Mouse (Mus musculus) gastrocnemius, adult 2 months (tissue): Measurements from ENCODE around the gene Eif4a1. TPM values are rescaled to one million over a fixed set of nuclear protein-coding genes. Genes with fewer than 3 reads are reported as not detected.
"Not testable (repeated sequence)": the region's sequence is repeated elsewhere in the genome, so short reads cannot be mapped to it uniquely, and the experiment has no call there.

Experiments used
- DNase-seq: peaks from one replicate; pipeline ENCODE4 v3.0.0; 2022
- H3K27ac ChIP-seq: fragments of 200-600 bp; 2 replicates; pipeline ENCODE4 v1.8.1; 2022; ENCODE audit warnings: mild to moderate bottlenecking
- H3K4me3 ChIP-seq: fragments of 200-600 bp; 2 replicates; pipeline ENCODE4 v1.8.1; 2022; ENCODE audit warnings: mild to moderate bottlenecking, moderate library complexity
- CTCF ChIP-seq: fragments of 200-600 bp; IDR thresholded peaks from 2 replicates; pipeline ENCODE4 v1.8.1; 2022; ENCODE audit warnings: antibody characterized with exemption, mild to moderate bottlenecking, moderate library complexity
- intact Hi-C: fragments of 180-260 bp; cut with DNase I; formaldehyde crosslinking; loops from one replicate; pipeline ENCODE4 v1.15.1; 2025
- total RNA-seq, 2 experiments: library from RNA; stranded (reverse); gene quantifications; 2 replicates each; pipeline ENCODE4 v1.2.3; 2021

Gene Eif4a1
- total RNA-seq, 2 experiments from 2014 or later, result 98.0 to 98.5 TPM

DNA sequence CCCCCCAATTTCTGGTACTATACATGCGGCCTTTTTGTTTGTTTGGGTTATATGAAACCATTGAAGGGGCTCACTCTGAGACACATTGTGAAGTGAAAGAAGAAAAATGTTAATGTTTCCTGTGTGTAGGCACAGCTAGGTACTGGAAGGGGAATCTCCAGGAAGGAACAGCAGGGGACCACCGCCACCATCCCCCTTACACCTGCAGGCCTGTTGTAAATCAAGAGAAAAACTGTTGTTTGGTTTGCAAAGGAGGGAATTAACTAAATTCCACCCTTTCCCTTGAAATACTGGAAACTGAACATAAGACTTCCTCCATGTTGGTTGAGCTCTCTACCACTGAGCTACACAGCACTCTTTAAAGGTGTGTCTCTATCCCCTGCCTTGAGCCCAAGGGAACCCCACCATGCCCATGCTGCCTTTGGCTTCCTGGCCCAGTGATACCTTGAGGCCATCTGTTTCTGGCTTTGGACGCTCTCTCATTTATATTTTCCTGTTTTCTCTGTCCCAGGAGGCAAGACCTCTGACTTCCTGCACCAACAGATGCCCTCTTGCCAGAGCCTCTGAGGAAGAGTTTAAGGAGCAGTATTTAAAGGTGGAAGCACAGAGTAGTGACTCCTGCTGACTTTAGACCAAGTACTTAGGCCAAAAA lies 36.5 kb upstream of the Eif4a1 start:
- TF ChIP-seq CTCF, result no peak
- H3K27ac ChIP-seq, result no peak overlapping the region
- no peak overlapping the region for H3K4me3 ChIP-seq
- no peak for DNase-seq
- intact Hi-C loops, result no loop called here

GRCm38 (mm10) chr11:69707873-69708381 lies 35.7 kb upstream of the Eif4a1 start:
- TF ChIP-seq CTCF, result no peak
- intact Hi-C loops, result loop anchor here (2.0 kb wide), 1 partner anchor 23 kb away; the partner anchor contains the start of gene Tnfsf13
- no peak overlapping the region for H3K27ac ChIP-seq

GRCm38 (mm10) chr11:69707480-69707847 lies 35.2 kb upstream of the Eif4a1 start:
- H3K4me3 ChIP-seq, result no peak overlapping the region
- TF ChIP-seq CTCF, result no peak
- peak overlapping the region; percentile 83 for H3K27ac ChIP-seq
- no peak for DNase-seq
- intact Hi-C loops, result loop anchor here (2.0 kb wide), 1 partner anchor 23 kb away; the partner anchor contains the start of gene Tnfsf13

More at GRCm38 (mm10) chr11:69707873-69708381, 35.7 kb upstream of the Eif4a1 start:
- H3K4me3 ChIP-seq, result no peak overlapping the region
- no peak for DNase-seq

DNA sequence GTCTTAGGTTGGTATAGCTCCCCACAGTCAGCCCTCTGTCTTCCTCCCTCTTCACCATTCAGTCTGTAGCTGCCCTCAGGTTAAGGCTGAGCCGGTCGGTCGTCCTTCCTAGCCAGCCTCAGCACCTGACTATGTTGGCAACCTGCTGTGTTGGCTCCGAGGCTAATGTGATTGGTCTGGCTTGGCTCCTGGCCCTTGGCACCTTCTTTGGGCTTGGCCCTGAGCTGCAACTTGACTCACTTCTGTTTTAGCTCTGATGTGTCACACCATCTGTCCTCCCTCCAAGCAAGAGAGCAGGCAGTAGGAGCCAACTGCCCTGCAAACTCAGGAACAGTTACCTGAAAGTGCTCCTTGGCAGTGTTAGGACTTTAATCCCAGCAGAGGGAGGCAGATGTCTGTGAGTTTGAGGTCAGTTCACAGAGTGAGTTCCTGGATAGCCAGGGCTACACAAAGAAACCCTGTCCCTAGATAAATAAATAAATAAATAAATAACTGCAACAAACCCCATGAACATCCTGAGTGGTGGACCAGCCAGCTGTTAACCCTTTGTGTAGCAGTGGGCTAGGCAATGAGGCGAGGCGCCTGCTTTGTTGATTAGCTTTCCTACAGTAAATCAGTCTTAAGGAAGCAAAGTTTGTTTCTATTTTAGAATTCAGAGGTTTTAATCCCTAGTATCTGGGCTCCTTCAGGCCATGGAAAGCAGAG lies 34.7 kb upstream of the Eif4a1 start:
- intact Hi-C loops, result loop anchor here (2.0 kb wide), 1 partner anchor 22 kb away; the partner anchor contains the start of gene Tnfsf13
- Histone ChIP-seq H3K27ac (peak overlapping the region; percentile 83), H3K4me3 (no peak overlapping the region)
- no peak for TF ChIP-seq CTCF
- peak; percentile 95 for DNase-seq

DNA sequence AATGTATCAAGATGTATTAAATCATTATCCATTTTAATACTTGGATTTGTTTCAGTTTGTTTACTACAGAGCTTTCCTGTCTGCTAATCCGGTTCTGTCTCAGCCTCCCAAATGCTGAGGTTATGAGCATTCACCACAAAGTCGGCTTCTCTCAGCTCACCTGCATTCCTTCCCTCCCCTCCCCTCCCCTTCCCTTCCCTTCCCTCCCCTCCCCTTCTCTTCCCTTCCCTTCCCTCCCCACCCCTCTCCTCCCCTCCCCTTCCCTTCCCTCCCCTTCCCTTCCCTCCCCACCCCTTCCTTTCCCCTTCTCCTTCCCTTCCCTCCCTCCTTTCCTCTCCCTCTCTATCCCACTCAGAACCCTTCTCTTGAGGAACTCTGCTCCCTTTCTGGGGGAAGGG lies 32.4 kb upstream of the Eif4a1 start:
- no peak overlapping the region for H3K27ac ChIP-seq
- no peak for TF ChIP-seq CTCF
- no peak overlapping the region for H3K4me3 ChIP-seq
- intact Hi-C loops, result no loop called here
- no peak for DNase-seq

DNA sequence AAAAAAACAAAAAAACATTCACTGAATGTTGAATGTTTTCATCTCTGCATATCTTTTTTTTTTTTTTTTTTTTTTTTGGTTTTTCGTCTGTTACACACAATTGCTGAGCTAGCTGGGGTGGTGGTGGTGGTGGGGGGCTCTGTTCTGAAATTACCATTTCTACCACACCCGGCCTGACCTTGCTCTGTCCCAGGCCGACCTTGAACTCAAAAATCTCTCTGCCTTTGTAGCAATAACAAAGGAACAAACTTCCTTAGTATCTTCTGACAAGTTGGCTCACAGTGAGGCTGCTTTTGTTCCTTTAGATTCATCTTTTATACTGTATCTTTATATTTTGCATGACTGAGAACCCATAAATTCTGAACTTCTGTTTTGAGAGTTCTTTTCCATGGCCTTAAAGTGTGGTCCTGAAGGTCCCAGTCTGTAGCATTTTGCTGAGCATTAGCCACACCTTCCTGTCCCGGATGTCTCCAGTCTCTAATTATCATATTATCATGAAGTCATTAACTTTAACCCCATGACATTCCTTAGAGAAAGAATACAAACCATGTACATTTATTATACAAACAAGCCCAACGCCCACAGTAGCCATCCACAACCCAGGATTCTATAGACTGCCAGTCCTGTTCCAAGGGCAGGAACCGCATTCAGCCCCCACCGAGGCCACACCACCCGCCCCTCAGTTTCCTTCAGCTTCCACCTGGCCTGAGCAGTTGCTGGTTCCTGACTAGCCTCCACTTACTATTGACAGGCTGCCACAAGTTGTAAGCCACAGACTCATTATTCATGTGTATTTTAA lies 31.8 kb upstream of the Eif4a1 start:
- no peak for DNase-seq
- intact Hi-C loops, result no loop called here
- no peak overlapping the region for H3K4me3 ChIP-seq
- H3K27ac ChIP-seq, result no peak overlapping the region
- no peak for TF ChIP-seq CTCF

DNA sequence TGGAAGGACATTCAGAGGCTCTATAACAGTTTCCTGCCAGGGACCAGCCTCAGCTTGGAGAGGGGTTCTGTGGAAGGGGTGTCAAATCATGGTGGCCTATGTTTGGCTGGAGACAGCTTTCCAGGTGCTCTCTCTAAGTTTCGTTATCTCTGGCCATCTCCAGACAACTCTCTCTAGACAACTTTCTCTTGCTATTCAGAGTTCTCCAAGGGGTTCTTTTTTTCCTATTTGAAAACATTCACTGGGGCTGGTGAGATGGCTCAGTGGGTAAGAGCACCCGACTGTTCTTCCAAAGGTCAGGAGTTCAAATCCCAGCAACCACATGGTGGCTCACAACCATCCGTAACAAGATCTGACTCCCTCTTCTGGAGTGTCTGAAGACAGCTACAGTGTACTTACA lies 31.2 kb upstream of the Eif4a1 start:
- H3K4me3 ChIP-seq, H3K27ac ChIP-seq, intact Hi-C loops, DNase-seq: not testable (repeated sequence)

DNA sequence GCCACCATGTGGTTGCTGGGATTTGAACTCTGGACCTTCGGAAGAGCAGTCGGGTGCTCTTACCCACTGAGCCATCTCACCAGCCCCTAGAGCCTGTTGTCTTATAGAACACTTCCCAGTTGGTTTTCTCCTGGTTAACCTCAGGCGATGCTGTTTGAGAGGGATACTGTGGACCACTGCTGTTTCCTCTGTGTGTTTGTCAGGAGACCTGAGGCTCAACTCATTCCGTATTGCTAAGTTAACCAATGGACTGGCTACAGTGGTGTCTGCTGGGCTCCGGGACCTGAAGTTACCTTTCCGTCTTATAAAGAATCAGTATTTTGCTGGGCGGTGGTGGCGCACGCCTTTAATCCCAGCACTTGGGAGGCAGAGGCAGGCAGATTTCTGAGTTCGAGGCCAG lies 30.7 kb upstream of the Eif4a1 start:
- H3K27ac ChIP-seq, H3K4me3 ChIP-seq, intact Hi-C loops, DNase-seq: not testable (repeated sequence)

DNA sequence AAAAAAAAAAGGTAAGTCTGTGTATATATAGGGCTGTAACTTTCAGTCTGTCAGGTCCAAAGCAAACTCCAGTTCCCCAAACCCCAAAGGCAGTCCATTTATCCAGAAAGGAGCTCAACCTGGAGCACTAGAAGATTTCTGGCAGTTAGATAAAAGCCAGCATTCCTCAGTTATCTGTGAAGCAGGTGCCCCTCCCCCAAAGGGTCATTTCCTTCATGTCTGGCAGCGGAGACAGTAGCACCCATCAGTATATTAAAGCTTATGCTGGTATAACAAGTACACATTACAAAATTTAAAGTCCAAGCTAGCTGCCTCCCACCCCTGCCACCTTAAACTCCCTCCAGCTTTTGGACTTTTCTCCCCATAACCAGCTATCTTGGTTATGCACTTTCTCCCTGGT lies 27.4 kb upstream of the Eif4a1 start:
- no peak overlapping the region for H3K4me3 ChIP-seq
- no peak overlapping the region for H3K27ac ChIP-seq
- no peak for TF ChIP-seq CTCF
- DNase-seq, result no peak
- intact Hi-C loops, result no loop called here

GRCm38 (mm10) chr11:69698574-69698973 lies 26.4 kb upstream of the Eif4a1 start:
- peak; percentile 22; the same call in 1 of the 2 replicates for TF ChIP-seq CTCF
- intact Hi-C loops, result no loop called here

GRCm38 (mm10) chr11:69697396-69697795 lies 25.2 kb upstream of the Eif4a1 start:
- no peak overlapping the region for H3K27ac ChIP-seq
- TF ChIP-seq CTCF, result no peak
- no peak overlapping the region for H3K4me3 ChIP-seq
- intact Hi-C loops, result no loop called here
- DNase-seq, result no peak

More at GRCm38 (mm10) chr11:69698574-69698973, 26.4 kb upstream of the Eif4a1 start:
- Histone ChIP-seq H3K4me3 (no peak overlapping the region), H3K27ac (no peak overlapping the region)
- DNase-seq, result no peak

DNA sequence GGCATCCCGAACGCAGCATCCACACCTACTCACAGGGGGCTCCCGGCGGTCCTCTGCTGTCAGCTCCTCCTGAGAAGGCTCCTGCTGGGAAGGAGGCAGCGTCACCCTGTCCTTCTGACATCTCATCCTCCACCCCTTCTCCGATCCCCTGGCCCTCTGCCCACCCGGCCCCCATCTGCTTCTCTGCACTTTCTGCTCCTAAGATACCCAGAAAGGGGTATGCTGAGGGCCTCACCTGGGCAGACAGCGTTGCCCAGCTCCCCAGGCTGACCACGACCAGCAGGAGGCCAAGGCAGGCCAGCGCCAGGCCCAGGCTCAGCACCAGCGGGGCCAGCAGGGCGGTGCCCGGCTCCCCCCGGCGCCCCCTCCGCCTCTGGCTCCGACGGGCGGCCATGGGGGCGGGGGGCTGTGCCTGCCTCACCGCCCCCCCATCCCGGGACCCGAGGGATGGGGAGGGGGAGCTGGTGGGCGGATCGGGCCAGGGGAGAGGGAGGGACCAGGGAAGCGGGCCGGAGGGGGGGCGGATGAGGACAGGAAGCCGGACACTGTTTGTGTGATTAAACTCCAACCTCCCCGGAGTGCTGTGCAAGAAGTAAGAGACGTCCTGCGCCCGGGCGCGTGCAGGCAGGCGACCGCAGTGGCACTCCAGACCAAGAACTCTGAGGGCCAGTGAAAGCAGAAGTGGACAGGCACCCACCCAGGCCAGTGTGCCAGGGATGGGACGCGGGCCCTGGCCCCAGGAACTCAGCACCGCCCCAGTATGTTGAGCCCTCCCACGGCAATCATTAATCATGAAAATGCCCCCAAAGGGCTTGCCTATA lies 23.3 kb upstream of the Eif4a1 start, which contains the start of the genes Tnfsf12 and Tnfsfm13:
Tnfsf12 (minus strand) TSS at position 489 of the 821 bp plus-strand sequence.
Tnfsfm13 (minus strand) TSS at position 738 of the 821 bp plus-strand sequence.
- peak; percentile 42 for TF ChIP-seq CTCF

More for the DNA sequence above, 23.3 kb upstream of the Eif4a1 start, which contains the start of the genes Tnfsf12 and Tnfsfm13:
- DNase-seq, result peak; percentile 88
- intact Hi-C loops, result no loop called here
- Histone ChIP-seq H3K27ac (peak within 1 kb of the TSS; percentile 94), H3K4me3 (peak within 1 kb of the TSS; percentile 86)
